Mouse (Mus musculus) E14TG2a.4 (cell line): ENCODE data around the gene Prcd.

Experiments
- H3K27me3 ChIP-seq: 2 replicates; pipeline ENCODE4 v1.6.1; 2014; ENCODE audit warnings: low read length, control low read depth; ENCODE audit not compliant: insufficient read depth
- H3K36me3 ChIP-seq: 2 replicates; pipeline ENCODE4 v1.6.1; 2014; ENCODE audit warnings: low read length, control low read depth; ENCODE audit not compliant: insufficient read depth
- H3K4me1 ChIP-seq: replicated peaks from 2 replicates; pipeline ENCODE4 v1.6.1; 2014; ENCODE audit warnings: low read depth, low read length, control low read depth
- H3K4me3 ChIP-seq: replicated peaks from 2 replicates; pipeline ENCODE4 v1.5.1; 2014; ENCODE audit warnings: mild to moderate bottlenecking, low read length
- H3K9me3 ChIP-seq: 2 replicates; pipeline ENCODE4 v1.6.1; 2014; ENCODE audit warnings: low read length, control low read depth
- CTCF ChIP-seq: conservative IDR thresholded peaks from 2 replicates; pipeline ENCODE4 v1.5.1; 2014; ENCODE audit warnings: low read length
- NANOG ChIP-seq: IDR thresholded peaks from 2 replicates; pipeline ENCODE4 v1.6.1; 2014; ENCODE audit warnings: borderline replicate concordance, low read length, mixed read lengths
- POU5F1 ChIP-seq: IDR thresholded peaks from 2 replicates; pipeline ENCODE4 v1.6.1; 2014; ENCODE audit warnings: low read length, borderline replicate concordance

Gene Prcd

DNA sequence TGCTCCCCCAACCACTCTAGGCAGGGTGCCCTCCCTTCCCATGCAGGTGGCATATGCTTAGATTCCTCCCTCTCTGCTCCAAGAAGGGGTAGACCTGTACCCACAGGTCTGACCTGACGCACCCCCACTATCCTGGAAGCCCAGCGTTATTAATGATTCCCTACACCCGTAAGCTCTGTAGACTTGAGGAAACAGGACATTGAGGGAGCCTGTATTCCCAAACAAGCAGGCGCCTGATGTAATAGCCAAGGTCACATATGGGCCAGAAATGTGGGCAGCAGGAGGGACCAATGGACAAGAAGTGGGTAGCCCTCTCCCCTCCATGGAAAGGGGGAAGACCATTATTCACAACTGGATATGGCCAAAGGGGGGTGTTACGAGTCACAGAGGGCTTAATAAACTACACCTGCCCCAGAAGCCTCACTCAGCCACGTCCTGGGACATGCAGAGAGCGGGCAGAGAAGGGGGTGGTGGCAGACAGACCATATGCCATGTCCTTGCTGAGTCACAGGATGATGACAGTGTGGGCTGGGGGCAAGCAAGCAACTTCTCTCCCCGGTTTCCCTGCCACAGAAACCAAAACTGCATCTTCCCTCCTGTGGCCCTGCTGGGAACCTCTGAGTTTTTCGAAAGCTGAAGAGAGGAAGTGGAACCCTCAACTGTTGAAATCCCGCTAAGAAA lies 36.8 kb upstream of the Prcd start:
- Histone ChIP-seq H3K36me3 (peaks cover 23% of the 10 kb centered on the region), H3K4me1 (peaks cover 97% of the 10 kb centered on the region), H3K9me3 (no peaks in the 10 kb centered on the region), H3K27me3 (no peaks in the 10 kb centered on the region), H3K4me3 (peak overlapping the region; percentile 11; the same call in 1 of the 2 replicates)
- TF ChIP-seq POU5F1 (no peak), NANOG (no peak), CTCF (no peak)

DNA sequence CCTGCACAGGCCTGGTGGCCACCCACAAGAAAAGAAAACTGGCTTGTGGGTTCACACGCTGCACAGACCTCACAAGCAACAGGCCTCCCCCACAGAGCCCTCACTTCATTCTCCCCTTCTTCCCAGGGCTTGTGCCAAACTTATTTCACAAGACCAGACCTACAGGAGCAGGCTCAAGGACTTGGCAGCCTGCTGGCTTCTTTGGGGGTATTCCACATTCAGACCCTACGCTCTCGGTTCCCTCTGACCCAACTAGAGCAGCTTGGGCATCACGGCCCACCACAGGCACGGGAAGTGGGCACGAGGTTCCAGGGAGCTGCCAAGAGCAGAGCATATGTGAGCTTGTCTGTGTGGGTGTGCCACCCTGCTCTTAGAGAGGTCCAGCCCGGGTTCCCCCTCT lies 35.7 kb upstream of the Prcd start:
- H3K36me3 ChIP-seq, result peaks cover 23% of the 10 kb centered on the region

DNA sequence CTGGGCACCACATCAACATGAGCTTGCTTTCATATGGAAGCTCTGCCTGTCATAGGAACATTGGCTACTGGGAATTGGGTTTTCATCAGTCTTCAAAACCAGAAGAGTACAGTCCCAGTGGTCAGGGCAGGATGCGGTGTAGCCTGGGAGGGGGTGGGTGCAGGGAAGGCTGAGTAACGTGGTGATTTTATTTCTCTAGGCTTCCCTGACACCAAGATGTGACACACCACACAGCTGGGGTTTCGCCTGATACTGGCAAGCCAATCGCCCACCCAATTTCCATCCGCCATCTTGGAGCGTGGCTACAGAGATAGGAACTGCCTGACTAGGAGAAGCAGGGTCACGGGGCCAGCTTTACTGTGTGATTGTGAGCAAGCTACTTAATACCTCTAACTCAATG lies 34.7 kb upstream of the Prcd start:
- H3K36me3 ChIP-seq, result peaks cover 15% of the 10 kb centered on the region
- H3K27me3 ChIP-seq, result peaks cover 13% of the 10 kb centered on the region
- H3K9me3 ChIP-seq, result no peaks in the 10 kb centered on the region
- H3K4me3 ChIP-seq, result no peak overlapping the region
- peaks cover 98% of the 10 kb centered on the region for H3K4me1 ChIP-seq
- TF ChIP-seq CTCF (no peak), POU5F1 (no peak), NANOG (no peak)

More for the DNA sequence above, 35.7 kb upstream of the Prcd start:
- Histone ChIP-seq H3K4me3 (0 out of 2 replicates have a peak overlapping the region, but pooled peaks have one; percentile 7), H3K4me1 (peaks cover 98% of the 10 kb centered on the region), H3K27me3 (peaks cover 3% of the 10 kb centered on the region; the same call in 1 of the 2 replicates), H3K9me3 (no peaks in the 10 kb centered on the region)
- TF ChIP-seq CTCF (no peak), NANOG (no peak), POU5F1 (no peak)

DNA sequence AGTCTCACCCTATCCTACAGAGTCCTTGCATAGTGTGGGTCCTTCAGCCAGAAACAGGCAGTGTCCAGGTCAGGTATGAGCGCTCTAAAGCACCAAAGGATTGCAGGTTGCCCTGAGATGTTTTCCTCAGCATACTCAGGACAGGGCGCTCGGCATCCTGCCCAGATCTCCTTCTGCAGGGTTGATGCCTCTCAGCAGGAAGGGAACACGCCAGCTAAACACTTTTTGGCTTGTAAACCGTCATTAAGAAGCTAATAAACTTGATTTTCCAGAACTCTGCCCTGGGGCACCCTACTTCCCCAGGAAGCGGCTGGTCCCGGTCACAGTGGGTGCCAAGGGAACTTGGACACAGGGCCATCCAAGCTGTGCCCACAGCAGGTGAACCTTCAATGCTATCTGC lies 34.2 kb upstream of the Prcd start:
- H3K4me1 ChIP-seq, result peaks cover 95% of the 10 kb centered on the region
- peaks cover 13% of the 10 kb centered on the region for H3K27me3 ChIP-seq
- TF ChIP-seq NANOG, result no peak
- no peak for TF ChIP-seq POU5F1
- TF ChIP-seq CTCF, result no peak
- peaks cover 15% of the 10 kb centered on the region for H3K36me3 ChIP-seq
- H3K4me3 ChIP-seq, result no peak overlapping the region
- H3K9me3 ChIP-seq, result no peaks in the 10 kb centered on the region

DNA sequence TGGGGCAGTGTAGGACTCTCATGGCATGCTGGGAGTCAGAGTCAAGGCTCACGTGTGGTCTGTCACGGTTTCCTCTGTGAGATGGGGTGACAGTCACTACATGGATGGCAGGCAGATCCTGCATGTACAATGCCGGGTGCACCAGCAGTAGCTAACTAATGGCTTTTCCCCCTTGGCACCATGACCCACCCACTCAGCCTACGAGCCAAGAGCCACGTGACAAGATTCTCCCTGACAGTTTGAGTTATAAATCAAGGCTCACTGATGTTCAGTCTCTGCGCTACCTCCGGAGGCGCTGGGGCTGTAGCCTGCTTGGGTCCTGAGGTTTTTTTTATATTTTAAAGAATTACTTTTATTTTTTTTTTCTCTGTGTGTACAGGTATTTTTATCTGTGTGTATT lies 33.8 kb upstream of the Prcd start:
- Histone ChIP-seq H3K27me3 (peaks cover 13% of the 10 kb centered on the region), H3K4me3 (peak overlapping the region; percentile 47), H3K4me1 (peaks cover 94% of the 10 kb centered on the region), H3K9me3 (no peaks in the 10 kb centered on the region), H3K36me3 (peaks cover 15% of the 10 kb centered on the region)
- no peak for TF ChIP-seq NANOG
- no peak for TF ChIP-seq POU5F1
- TF ChIP-seq CTCF, result no peak

DNA sequence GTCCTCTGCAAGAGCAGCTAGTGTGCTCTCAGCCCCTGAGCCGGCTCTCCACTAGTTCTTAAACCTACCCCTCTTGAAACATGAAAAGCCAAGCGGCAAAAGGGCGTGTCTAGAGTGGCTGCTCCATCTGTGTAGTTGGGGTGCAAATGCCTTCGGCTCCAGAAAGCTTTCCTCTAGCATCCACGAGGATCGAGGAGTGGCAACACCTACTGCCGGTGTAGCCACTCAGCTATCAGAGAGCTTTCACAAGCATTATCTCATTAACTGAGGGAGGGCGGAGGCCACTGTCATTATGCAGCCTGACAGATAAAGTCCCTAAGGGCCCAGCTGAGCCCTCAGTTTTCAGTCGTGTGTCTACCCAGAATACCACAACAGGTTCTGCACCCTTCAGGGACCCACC lies 33.3 kb upstream of the Prcd start:
- TF ChIP-seq CTCF (no peak), NANOG (no peak), POU5F1 (no peak)
- Histone ChIP-seq H3K27me3 (peaks cover 13% of the 10 kb centered on the region), H3K9me3 (no peaks in the 10 kb centered on the region), H3K4me3 (peak overlapping the region; percentile 47), H3K4me1 (peaks cover 94% of the 10 kb centered on the region), H3K36me3 (peaks cover 15% of the 10 kb centered on the region)

DNA sequence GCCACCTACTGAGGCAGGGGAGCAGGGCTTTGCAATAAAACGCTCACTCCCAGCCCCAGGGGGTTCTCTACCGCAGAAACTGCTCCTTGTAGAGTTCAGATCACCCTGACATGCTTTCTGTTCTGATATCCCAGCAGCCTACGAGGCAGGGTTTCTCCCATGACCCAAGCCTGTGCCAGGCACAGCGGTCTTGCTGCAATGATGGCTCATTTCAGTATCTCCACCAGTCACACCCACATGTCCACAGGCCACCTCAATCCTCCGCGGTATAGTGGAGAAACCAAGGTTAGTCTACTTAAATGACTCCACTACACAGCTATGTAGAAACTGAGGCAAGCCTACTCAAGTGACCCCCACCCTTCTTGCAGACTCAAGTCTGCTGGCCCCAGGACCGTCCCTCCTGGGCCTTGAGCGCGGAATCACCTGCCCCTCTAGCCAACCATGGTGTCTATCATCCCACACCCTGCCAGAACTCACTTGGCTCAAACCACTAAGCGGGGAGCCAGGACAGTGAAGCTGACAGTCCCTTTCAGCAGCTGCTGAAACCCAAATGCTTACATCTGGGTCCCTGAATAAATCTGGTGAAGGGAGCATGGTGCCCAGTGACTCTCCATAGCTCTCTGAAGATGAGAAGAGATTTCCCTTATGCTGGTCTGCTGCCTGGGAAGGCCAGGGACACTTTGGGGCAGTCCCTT lies 32.6 kb upstream of the Prcd start:
- Histone ChIP-seq H3K36me3 (peaks cover 15% of the 10 kb centered on the region), H3K27me3 (peaks cover 13% of the 10 kb centered on the region), H3K9me3 (no peaks in the 10 kb centered on the region), H3K4me1 (peaks cover 93% of the 10 kb centered on the region), H3K4me3 (peak overlapping the region; percentile 47)
- TF ChIP-seq CTCF (no peak), NANOG (no peak)

DNA sequence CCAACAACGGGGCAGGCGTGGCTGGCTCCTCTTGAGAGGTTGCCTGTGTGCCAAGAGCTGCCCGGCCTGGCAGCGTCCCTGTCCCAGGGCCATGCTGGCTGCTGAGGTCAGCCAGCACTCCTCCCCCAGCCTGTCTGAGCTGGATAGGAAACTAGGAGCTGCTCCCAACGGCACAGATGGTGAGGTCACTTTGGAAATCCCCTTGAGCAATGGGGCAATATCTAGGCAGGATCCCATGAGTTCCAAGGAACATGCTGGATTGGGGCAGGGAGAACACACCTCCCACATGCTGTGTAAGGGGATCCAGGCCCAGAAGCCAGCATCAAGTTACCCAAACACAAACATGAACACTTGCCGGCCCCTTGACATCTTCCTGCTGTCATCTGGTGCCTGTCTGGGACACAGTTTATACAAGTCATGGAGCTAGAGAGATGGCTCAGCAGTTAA lies 32.1 kb upstream of the Prcd start:
- Histone ChIP-seq H3K4me1 (peaks cover 89% of the 10 kb centered on the region), H3K36me3 (peaks cover 15% of the 10 kb centered on the region), H3K4me3 (no peak overlapping the region), H3K27me3 (peaks cover 13% of the 10 kb centered on the region), H3K9me3 (no peaks in the 10 kb centered on the region)
- TF ChIP-seq CTCF (no peak), NANOG (no peak), POU5F1 (no peak)
